Mouse (Mus musculus): ENCODE data around the gene Cux1.
A peak's percentile ranks its signal among the peaks of the same experiment; 100 is the strongest.
"Not testable (repeated sequence)": the region's sequence is repeated elsewhere in the genome, so short reads cannot be mapped to it uniquely, and the experiment has no call there.

Gene Cux1

GRCm38 (mm10) chr5:136211341-136212102 lies 355.8 kb downstream of the Cux1 start:
- not testable (repeated sequence) for DNase-seq (ENCODE audit: extremely low spot score, low spot score)

- DNase-seq (ENCODE audit: extremely low spot score, low spot score), result no peak
These were observed 356.7 kb downstream of the Cux1 start for GRCm38 (mm10) chr5:136210549-136210948.

- DNase-seq (ENCODE audit: extremely low spot score, low spot score), result peak; percentile 74
These were observed 365.5 kb downstream of the Cux1 start for GRCm38 (mm10) chr5:136201832-136202231.

- peak; percentile 28 for DNase-seq (ENCODE audit: extremely low spot score, low spot score)
These were observed 367.8 kb downstream of the Cux1 start for GRCm38 (mm10) chr5:136199526-136199925.

GRCm38 (mm10) chr5:136198474-136199391 lies 368.6 kb downstream of the Cux1 start, which contains the start of gene Prkrip1:
Gene Prkrip1 (minus strand): TSS chr5:136198963.
- peak; percentile 97 for DNase-seq (ENCODE audit: extremely low spot score, low spot score)
